Mouse (Mus musculus) MEL (cell line): Measurements from ENCODE around the gene Socs7. TPM values are rescaled to one million over a fixed set of nuclear protein-coding genes. Genes with fewer than 3 reads are reported as not detected.

ENCODE experiments used
- DNase-seq: peaks from one replicate; pipeline ENCODE4 v3.0.0; 2011; ENCODE audit warnings: low read depth, low spot score
- H3K27ac ChIP-seq: 2 replicates; pipeline ENCODE4 v1.5.1; 2012; ENCODE audit warnings: low read depth, mild to moderate bottlenecking, control low read depth, low read length, moderate library complexity; ENCODE audit not compliant: control insufficient read depth
- H3K27me3 ChIP-seq, 2 experiments: fragments of 150-350 bp in 1 of 2; sonication (generic) in 1 of 2; 2 replicates each; pipeline ENCODE4 v1.6.1; 2012; ENCODE audit warnings: low read length in 2 of 2, mild to moderate bottlenecking in 2 of 2, improper control_type of control experiment in 1 of 2, moderate library complexity in 1 of 2; ENCODE audit not compliant: insufficient read depth in 2 of 2, control insufficient read depth in 1 of 2
- H3K36me3 ChIP-seq, 2 experiments: 2 replicates each; pipeline ENCODE4 v1.6.1; 2012 to 2014; ENCODE audit warnings: low read length in 2 of 2, improper control_type of control experiment in 1 of 2, inconsistent platforms in 1 of 2, mild to moderate bottlenecking in 1 of 2; ENCODE audit not compliant: insufficient read depth in 2 of 2, control insufficient read depth in 1 of 2
- H3K4me1 ChIP-seq, 2 experiments: fragments of 150-350 bp in 1 of 2; sonication (generic) in 1 of 2; 2 replicates each; pipeline ENCODE4 v1.6.1; 2012; ENCODE audit warnings: low read length in 2 of 2, improper control_type of control experiment in 1 of 2, mild to moderate bottlenecking in 1 of 2; ENCODE audit not compliant: insufficient read depth in 2 of 2, control insufficient read depth in 1 of 2
- H3K4me3 ChIP-seq, 2 experiments: fragments of 150-350 bp in 1 of 2; sonication (generic) in 1 of 2; 2 replicates each; pipeline ENCODE4 v1.5.1; 2012; ENCODE audit warnings: low read depth in 2 of 2, low read length in 2 of 2, mild to moderate bottlenecking in 2 of 2, moderate library complexity in 2 of 2, control low read depth in 1 of 2, improper control_type of control experiment in 1 of 2; ENCODE audit not compliant: control insufficient read depth in 1 of 2, insufficient read depth in 1 of 2
- H3K79me2 ChIP-seq: 2 replicates; pipeline ENCODE4 v1.6.1; 2012; ENCODE audit warnings: mild to moderate bottlenecking, low read length, moderate library complexity; ENCODE audit not compliant: control insufficient read depth, poor library complexity, insufficient read depth
- H3K9ac ChIP-seq: 2 replicates; pipeline ENCODE4 v1.6.1; 2012; ENCODE audit warnings: low read depth, mild to moderate bottlenecking, control low read depth, low read length, moderate library complexity; ENCODE audit not compliant: control insufficient read depth, poor library complexity, severe bottlenecking
- H3K9me3 ChIP-seq: fragments of 150-350 bp; sonication (generic); replicated peaks from 2 replicates; pipeline ENCODE4 v1.6.1; 2012; ENCODE audit warnings: mild to moderate bottlenecking, low read length, improper control_type of control experiment, moderate library complexity; ENCODE audit not compliant: insufficient read depth
- BHLHE40 ChIP-seq: IDR thresholded peaks from 2 replicates; pipeline ENCODE4 v1.6.1; 2012; ENCODE audit warnings: low read depth, mild to moderate bottlenecking, inconsistent platforms, low read length, improper control_type of control experiment, borderline replicate concordance
- CHD1 ChIP-seq: IDR thresholded peaks from 2 replicates; pipeline ENCODE4 v1.6.1; 2012; ENCODE audit warnings: low read depth, mild to moderate bottlenecking, inconsistent platforms, low read length, improper control_type of control experiment
- CHD2 ChIP-seq: IDR thresholded peaks from 2 replicates; pipeline ENCODE4 v1.6.1; 2011; ENCODE audit warnings: low read length, improper control_type of control experiment
- ELF1 ChIP-seq: IDR thresholded peaks from 2 replicates; pipeline ENCODE4 v1.6.1; 2014; ENCODE audit warnings: low read depth, mild to moderate bottlenecking, inconsistent platforms, low read length, improper control_type of control experiment, moderate library complexity
- EP300 ChIP-seq, 2 experiments: IDR thresholded peaks; 2 replicates each; pipeline ENCODE4 v1.6.1; 2011; ENCODE audit warnings: improper control_type of control experiment in 2 of 2, low read length in 2 of 2, low read depth in 1 of 2, mild to moderate bottlenecking in 1 of 2
- ETS1 ChIP-seq: IDR thresholded peaks from 2 replicates; pipeline ENCODE4 v1.6.1; 2012; ENCODE audit warnings: low read depth, mild to moderate bottlenecking, inconsistent platforms, low read length, improper control_type of control experiment, moderate library complexity
- GABPA ChIP-seq: IDR thresholded peaks from 2 replicates; pipeline ENCODE4 v1.6.1; 2012; ENCODE audit warnings: low read depth, mild to moderate bottlenecking, inconsistent platforms, low read length, improper control_type of control experiment, moderate library complexity
- GATA1 ChIP-seq: IDR thresholded peaks from 2 replicates; pipeline ENCODE4 v1.6.1; 2011; ENCODE audit warnings: low read depth, low read length, improper control_type of control experiment
- HCFC1 ChIP-seq: IDR thresholded peaks from 2 replicates; pipeline ENCODE4 v1.6.1; 2012; ENCODE audit warnings: low read depth, mild to moderate bottlenecking, inconsistent platforms, low read length, improper control_type of control experiment, moderate library complexity
- JUND ChIP-seq: IDR thresholded peaks from 2 replicates; pipeline ENCODE4 v1.6.1; 2011; ENCODE audit warnings: low read depth, mild to moderate bottlenecking, improper control_type of control experiment, low read length
- MAX ChIP-seq: IDR thresholded peaks from 2 replicates; pipeline ENCODE4 v1.6.1; 2011; ENCODE audit warnings: low read length, improper control_type of control experiment
- MEF2A ChIP-seq: IDR thresholded peaks from 2 replicates; pipeline ENCODE4 v1.6.1; 2014; ENCODE audit warnings: low read depth, mild to moderate bottlenecking, inconsistent platforms, low read length, improper control_type of control experiment; ENCODE audit not compliant: poor library complexity, insufficient replicate concordance, severe bottlenecking; ENCODE audit errors: extremely low read depth
- MXI1 ChIP-seq: IDR thresholded peaks from 2 replicates; pipeline ENCODE4 v1.6.1; 2011; ENCODE audit warnings: mild to moderate bottlenecking, low read depth, low read length, improper control_type of control experiment
- MYB ChIP-seq: IDR thresholded peaks from 2 replicates; pipeline ENCODE4 v1.6.1; 2011; ENCODE audit warnings: mild to moderate bottlenecking, low read depth, low read length, improper control_type of control experiment
- MYC ChIP-seq: IDR thresholded peaks from 2 replicates; pipeline ENCODE4 v1.6.1; 2011; ENCODE audit warnings: low read depth, mild to moderate bottlenecking, low read length, improper control_type of control experiment, moderate library complexity
- POLR2A ChIP-seq, 2 experiments: IDR thresholded peaks; 2 replicates each; pipeline ENCODE4 v1.6.1; 2011 to 2012; ENCODE audit warnings: low read length in 2 of 2, mild to moderate bottlenecking in 2 of 2, control low read depth in 1 of 2, improper control_type of control experiment in 1 of 2, low read depth in 1 of 2, moderate library complexity in 1 of 2; ENCODE audit not compliant: control insufficient read depth in 1 of 2, insufficient read depth in 1 of 2, poor library complexity in 1 of 2
- SIN3A ChIP-seq: IDR thresholded peaks from 2 replicates; pipeline ENCODE4 v1.6.1; 2012; ENCODE audit warnings: low read length, improper control_type of control experiment, inconsistent platforms
- TAL1 ChIP-seq: IDR thresholded peaks from 2 replicates; pipeline ENCODE4 v1.6.1; 2012; ENCODE audit warnings: mild to moderate bottlenecking, inconsistent platforms, low read length, moderate library complexity, mixed read lengths
- TBP ChIP-seq: IDR thresholded peaks from 2 replicates; pipeline ENCODE4 v1.8.0; 2011; ENCODE audit warnings: low read depth, low read length, improper control_type of control experiment
- TCF12 ChIP-seq: IDR thresholded peaks from 2 replicates; pipeline ENCODE4 v1.6.1; 2014; ENCODE audit warnings: low read depth, mild to moderate bottlenecking, inconsistent platforms, low read length, improper control_type of control experiment, moderate library complexity
- UBTF ChIP-seq: IDR thresholded peaks from 2 replicates; pipeline ENCODE4 v1.6.1; 2012; ENCODE audit warnings: low read depth, mild to moderate bottlenecking, inconsistent platforms, low read length, improper control_type of control experiment, moderate library complexity, borderline replicate concordance; ENCODE audit not compliant: insufficient read depth
- USF1 ChIP-seq: IDR thresholded peaks from 2 replicates; pipeline ENCODE4 v1.6.1; 2014; ENCODE audit warnings: low read depth, mild to moderate bottlenecking, inconsistent platforms, low read length, improper control_type of control experiment, moderate library complexity
- USF2 ChIP-seq, 2 experiments: IDR thresholded peaks; 2 replicates each; pipeline ENCODE4 v1.6.1; 2011 to 2012; ENCODE audit warnings: improper control_type of control experiment in 2 of 2, low read length in 2 of 2, borderline replicate concordance in 1 of 2, inconsistent platforms in 1 of 2, low read depth in 1 of 2, mild to moderate bottlenecking in 1 of 2; ENCODE audit not compliant: insufficient read depth in 1 of 2
- ZKSCAN1 ChIP-seq: IDR thresholded peaks from 2 replicates; pipeline ENCODE4 v1.6.1; 2012; ENCODE audit warnings: low read depth, mild to moderate bottlenecking, inconsistent platforms, low read length, improper control_type of control experiment, moderate library complexity
- polyA plus RNA-seq, 2 experiments: library from polyadenylated mRNA; stranded (reverse) in 1 of 2; unstranded in 1 of 2; fragments of >175 nt in 1 of 2; fragments of >200 nt in 1 of 2; gene quantifications; 2 replicates each; pipeline versions ENCODE4 v1.2.1 to v1.2.4; 2012; ENCODE audit warnings: low replicate concordance in 2 of 2, low read depth in 1 of 2; ENCODE audit not compliant: insufficient read length in 2 of 2, insufficient read depth in 1 of 2, missing spikeins in 1 of 2
- total RNA-seq: library from RNA; depleted of rRNA; stranded (reverse); fragments of 300-350 nt; gene quantifications from 2 replicates; pipeline ENCODE4 v1.2.3, GENCODE M21; 2012

Gene Socs7
- total and polyA plus RNA-seq, 3 experiments = 19.3 to 21.0 TPM; not detected in 1

DNA sequence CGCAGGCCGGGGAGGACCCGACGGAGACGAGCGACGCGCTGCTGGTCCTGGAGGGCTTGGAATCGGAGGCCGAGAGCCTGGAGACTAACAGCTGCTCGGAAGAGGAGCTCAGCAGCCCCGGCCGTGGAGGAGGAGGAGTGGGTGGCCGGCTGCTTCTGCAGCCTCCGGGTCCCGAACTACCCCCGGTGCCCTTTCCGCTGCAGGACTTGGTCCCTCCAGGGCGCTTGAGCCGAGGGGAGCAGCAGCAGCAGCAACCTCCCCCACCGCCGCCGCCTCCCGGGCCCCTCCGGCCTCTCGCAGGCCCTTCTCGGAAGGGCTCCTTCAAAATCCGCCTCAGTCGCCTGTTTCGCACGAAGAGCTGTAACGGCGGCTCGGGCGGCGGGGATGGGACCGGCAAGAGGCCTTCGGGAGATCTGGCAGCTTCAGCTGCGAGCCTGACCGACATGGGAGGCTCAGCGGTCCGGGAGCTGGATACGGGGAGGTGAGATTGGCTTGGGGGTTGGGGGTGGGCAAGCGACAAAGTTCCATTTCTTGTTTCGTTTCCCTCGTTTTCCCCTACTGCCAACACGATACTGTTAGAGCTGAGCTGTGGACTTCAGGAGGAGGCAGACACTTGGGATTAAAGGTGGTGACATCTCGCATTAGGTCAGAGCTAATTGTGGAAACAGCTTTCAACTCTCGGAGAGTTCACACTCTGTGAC lies 742 bp downstream of the Socs7 start:
- peak overlapping the region; percentile 71 to 97 for H3K4me3 ChIP-seq
- H3K4me1 ChIP-seq = peaks cover 9 to 28% of the 10 kb centered on the region in 2 experiments
- TF ChIP-seq UBTF = peak; percentile 76; the same call in 1 of the 2 replicates
- no peak for TF ChIP-seq CHD1
- no peak for TF ChIP-seq BHLHE40
- TF ChIP-seq POLR2A (IDR thresholded peaks at IDR 0.05; ENCODE audit: control insufficient read depth in 1 of 2, insufficient read depth in 1 of 2, low read depth in 1 of 2, low read length in 2 of 2, poor library complexity in 1 of 2) = peak in 1 of 2 experiments; percentile 40; a peak in 2 of 4 replicates
- DNase-seq = peak; percentile 79
- H3K9ac ChIP-seq = peak overlapping the region; percentile 96
- peak overlapping the region; percentile 51 for H3K27ac ChIP-seq
- peaks cover 52% of the 10 kb centered on the region for H3K79me2 ChIP-seq
- no peaks in the 10 kb centered on the region for H3K27me3 ChIP-seq
- peaks cover 5 to 15% of the 10 kb centered on the region in 2 experiments for H3K36me3 ChIP-seq
- no peaks in the 10 kb centered on the region for H3K9me3 ChIP-seq

DNA sequence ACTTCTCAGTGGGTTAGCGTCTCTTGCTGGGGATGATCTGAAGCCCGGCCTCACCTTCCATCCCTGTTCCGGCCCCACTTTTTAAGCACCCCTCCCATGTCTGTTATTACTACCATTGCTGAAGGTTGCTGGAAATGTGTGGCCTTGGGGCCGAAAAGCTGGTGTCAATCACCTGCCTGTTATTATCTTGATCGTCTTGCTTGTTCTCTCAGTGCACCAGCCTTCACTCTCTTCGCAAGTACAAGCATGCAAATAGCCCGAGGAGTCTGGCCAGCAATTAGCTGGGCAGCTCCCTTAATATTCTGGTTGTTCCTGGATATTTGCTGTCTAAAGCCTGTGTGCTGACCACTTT lies 1.3 kb downstream of the Socs7 start:
- peaks cover 9 to 28% of the 10 kb centered on the region in 2 experiments for H3K4me1 ChIP-seq
- H3K9ac ChIP-seq = peak overlapping the region; percentile 96
- TF ChIP-seq MYB (no peak), ZKSCAN1 (no peak), EP300 (IDR thresholded peaks at IDR 0.05; ENCODE audit: low read depth in 1 of 2, low read length in 2 of 2) (peak; percentile 48 to 64; a peak in 3 of 4 replicates), SIN3A (peak; percentile 68), TBP (peak; percentile 52; the same call in 1 of the 2 replicates), GATA1 (peak; percentile 85), GABPA (no peak), JUND (no peak), USF2 (IDR thresholded peaks at IDR 0.05; ENCODE audit: borderline replicate concordance in 1 of 2, insufficient read depth in 1 of 2, low read depth in 1 of 2, low read length in 2 of 2) (no peak), USF1 (0 out of 2 replicates have a peak, but pooled peaks have one; percentile 12), POLR2A (IDR thresholded peaks at IDR 0.05; ENCODE audit: control insufficient read depth in 1 of 2, insufficient read depth in 1 of 2, low read depth in 1 of 2, low read length in 2 of 2, poor library complexity in 1 of 2) (no peak), TAL1 (peak; percentile 62), TCF12 (peak; percentile 83), ELF1 (0 out of 2 replicates have a peak, but pooled peaks have one; percentile 5), MAX (no peak), HCFC1 (0 out of 2 replicates have a peak, but pooled peaks have one; percentile 30), CHD2 (no peak), MXI1 (peak; percentile 86), BHLHE40 (0 out of 2 replicates have a peak, but pooled peaks have one; percentile 49), MEF2A (no peak), MYC (no peak), ETS1 (peak; percentile 75)
- peaks cover 58% of the 10 kb centered on the region for H3K79me2 ChIP-seq
- DNase-seq = no peak
- no peaks in the 10 kb centered on the region for H3K27me3 ChIP-seq
- peaks cover 5 to 15% of the 10 kb centered on the region in 2 experiments for H3K36me3 ChIP-seq
- no peaks in the 10 kb centered on the region for H3K9me3 ChIP-seq
- peak overlapping the region; percentile 51 for H3K27ac ChIP-seq
- peak overlapping the region; percentile 71 to 97 for H3K4me3 ChIP-seq
